Mouse (Mus musculus): ENCODE results near the gene Spata2l. TPM values are rescaled to one million over a fixed set of nuclear protein-coding genes. Genes with fewer than 3 reads are reported as not detected.

The Spata2l gene
- polyA plus RNA-seq, 1 experiment from 2014 or later, result 1.2 TPM

DNA sequence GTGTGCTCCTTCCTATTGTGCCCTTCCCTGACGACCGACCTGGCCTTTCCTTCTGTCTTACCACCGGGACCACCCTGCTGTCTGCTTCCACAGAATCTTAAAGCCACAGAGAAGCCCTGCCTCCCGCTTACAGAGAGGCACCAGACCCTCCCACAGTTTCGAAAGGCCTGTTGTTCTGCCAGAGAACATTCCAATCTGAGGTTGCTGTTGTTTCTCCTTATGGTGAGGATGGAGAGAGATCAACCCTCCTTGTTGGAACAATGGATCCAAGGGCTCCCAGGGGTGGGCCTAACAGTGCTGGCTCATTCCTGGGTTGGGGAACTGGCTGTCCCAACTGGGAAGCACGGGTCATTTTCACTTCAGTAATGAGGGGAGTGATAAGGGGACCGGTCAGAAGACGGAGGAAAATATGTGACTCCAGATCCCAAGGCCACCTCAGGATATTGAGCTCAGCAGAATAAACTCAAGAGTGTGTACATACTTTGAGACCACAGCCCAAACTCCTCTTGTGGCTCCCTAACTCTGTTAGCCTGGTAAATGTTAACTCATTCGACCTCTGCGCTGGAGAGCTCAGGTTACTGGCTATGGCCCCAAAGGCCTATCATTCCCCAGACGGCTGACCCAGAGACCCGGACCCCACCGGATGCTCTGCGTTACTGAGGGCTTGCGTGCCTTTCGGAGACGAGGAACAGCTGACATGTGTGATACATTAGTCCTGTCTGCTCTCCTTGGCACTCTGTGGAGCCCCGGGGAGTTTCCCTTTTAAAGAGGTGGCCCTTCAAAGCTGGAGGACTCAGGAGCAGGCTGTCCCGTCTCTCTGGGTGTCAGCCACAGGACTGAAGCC lies 50.2 kb downstream of the Spata2l start, which contains the start of gene Dpep1:
Gene Dpep1, plus strand, starts transcription at position 677 of the 844 bp plus-strand sequence.
- no peaks in the 10 kb centered on the region for H3K36me3 ChIP-seq (ENCODE audit: control insufficient read depth, insufficient read depth, low read length)
- H3K4me3 ChIP-seq (ENCODE audit: low read depth, low read length), result no peak within 1 kb of the TSS
- peak within 1 kb of the TSS; percentile 10; the same call in 1 of the 2 replicates for H3K4me2 ChIP-seq (ENCODE audit: low read depth, severe bottlenecking)
- peak within 1 kb of the TSS; percentile 77 for H3K27ac ChIP-seq (replicated peaks; ENCODE audit: low read depth, low read length)
- H3K9me3 ChIP-seq (ENCODE audit: control insufficient read depth, low read length), result no peaks in the 10 kb centered on the region
- 17% methylated on average over 19 of the region's 19 CpGs for WGBS
- peak; percentile 75 for DNase-seq (ENCODE audit: low spot score)
- peaks cover 24% of the 10 kb centered on the region for H3K4me1 ChIP-seq (ENCODE audit: control insufficient read depth, insufficient read depth, low read length)
- peak within 1 kb of the TSS; percentile 27; the same call in 1 of the 2 replicates for H3K9ac ChIP-seq (ENCODE audit: low read length)
- H3K27me3 ChIP-seq (ENCODE audit: control insufficient read depth, insufficient read depth, low read length), result no peaks in the 10 kb centered on the region
- ATAC-seq (ENCODE audit: insufficient number of reproducible peaks, low FRiP score, low TSS enrichment, low read depth), result peak; percentile 66; the same call in 1 of the 2 replicates

DNA sequence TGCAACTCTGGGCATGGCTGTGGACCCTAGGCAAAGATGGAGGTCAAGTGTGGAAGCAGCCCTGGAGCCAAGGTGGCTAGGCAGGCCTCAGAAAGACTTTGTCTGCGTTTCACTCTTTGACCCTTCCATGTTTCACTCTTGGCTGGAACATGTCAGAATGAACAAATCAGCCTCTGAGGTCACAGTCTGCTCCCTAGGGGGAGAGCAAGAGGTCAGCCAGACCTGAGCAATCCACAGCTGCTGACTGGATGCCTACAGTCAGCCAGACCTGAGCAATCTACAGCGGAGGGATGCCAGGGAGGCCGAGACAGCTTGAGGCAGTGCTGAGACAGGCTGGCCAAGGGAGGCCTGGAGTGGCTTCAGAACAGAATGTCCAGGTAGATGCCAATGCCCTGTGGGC lies 54.6 kb downstream of the Spata2l start:
- Histone ChIP-seq H3K4me3 (ENCODE audit: low read depth, low read length) (no peak overlapping the region), H3K27ac (replicated peaks; ENCODE audit: low read depth, low read length) (no peak overlapping the region), H3K9ac (ENCODE audit: low read length) (no peak overlapping the region), H3K36me3 (ENCODE audit: control insufficient read depth, insufficient read depth, low read length) (no peaks in the 10 kb centered on the region), H3K4me1 (ENCODE audit: control insufficient read depth, insufficient read depth, low read length) (peaks cover 14% of the 10 kb centered on the region), H3K9me3 (ENCODE audit: control insufficient read depth, low read length) (no peaks in the 10 kb centered on the region; the same call in 1 of the 2 replicates), H3K27me3 (ENCODE audit: control insufficient read depth, insufficient read depth, low read length) (no peaks in the 10 kb centered on the region), H3K4me2 (ENCODE audit: low read depth, severe bottlenecking) (no peak overlapping the region)
- WGBS, result 59% methylated on average over 3 of the region's 3 CpGs
- DNase-seq (ENCODE audit: low spot score) (peak; percentile 41), ATAC-seq (ENCODE audit: insufficient number of reproducible peaks, low FRiP score, low TSS enrichment, low read depth) (no peak)

Other genes starting within 250 kb of the Spata2l start
- gene Ankrd11, start 194.0 kb downstream of the Spata2l start, polyA plus RNA-seq (2014; fragmentation: Nextera tagmentation; extraction: Ambion mirVana), result 84.6 and 98.3 TPM in 2 replicates
- 45.0 and 45.4 TPM in 2 replicates for gene Spg7, start 173.3 kb downstream of the Spata2l start, polyA plus RNA-seq (2014; fragmentation: Nextera tagmentation; extraction: Ambion mirVana)
- gene Rpl13, start 133.9 kb downstream of the Spata2l start, polyA plus RNA-seq (2014; fragmentation: Nextera tagmentation; extraction: Ambion mirVana), result 1,566 and 1,655 TPM in 2 replicates
- gene Cpne7, start 118.9 kb downstream of the Spata2l start, polyA plus RNA-seq (2014; fragmentation: Nextera tagmentation; extraction: Ambion mirVana), result 0.57 and 0.82 TPM in 2 replicates
- 6.8 and 8.5 TPM in 2 replicates for gene Sult5a1, start 77.9 kb downstream of the Spata2l start, polyA plus RNA-seq (2014; fragmentation: Nextera tagmentation; extraction: Ambion mirVana)
- gene Dpep1, start 50.0 kb downstream of the Spata2l start, polyA plus RNA-seq (2014; fragmentation: Nextera tagmentation; extraction: Ambion mirVana), result 2.9 and 3.1 TPM in 2 replicates
- 94.4 and 95.1 TPM in 2 replicates for gene Chmp1a, start 23.5 kb downstream of the Spata2l start, polyA plus RNA-seq (2014; fragmentation: Nextera tagmentation; extraction: Ambion mirVana)
- gene Spata33, start 23.4 kb downstream of the Spata2l start, polyA plus RNA-seq (2014; fragmentation: Nextera tagmentation; extraction: Ambion mirVana), result 3.3 and 3.4 TPM in 2 replicates
- 34.2 and 36.5 TPM in 2 replicates for gene Cdk10, start 11.4 kb downstream of the Spata2l start, polyA plus RNA-seq (2014; fragmentation: Nextera tagmentation; extraction: Ambion mirVana)
- 18.8 and 22.2 TPM in 2 replicates for gene Zfp276, start 18.0 kb upstream of the Spata2l start, polyA plus RNA-seq (2014; fragmentation: Nextera tagmentation; extraction: Ambion mirVana)
- gene Vps9d1, start 18.1 kb upstream of the Spata2l start, polyA plus RNA-seq (2014; fragmentation: Nextera tagmentation; extraction: Ambion mirVana), result 24.0 and 25.6 TPM in 2 replicates
- gene Fanca, start 82.3 kb upstream of the Spata2l start, polyA plus RNA-seq (2014; fragmentation: Nextera tagmentation; extraction: Ambion mirVana), result 38.9 and 39.2 TPM in 2 replicates
- gene Spire2, start 96.5 kb upstream of the Spata2l start, polyA plus RNA-seq (2014; fragmentation: Nextera tagmentation; extraction: Ambion mirVana), result 0.95 and 1.9 TPM in 2 replicates
- 136 and 149 TPM in 2 replicates for gene Tcf25, start 137.5 kb upstream of the Spata2l start, polyA plus RNA-seq (2014; fragmentation: Nextera tagmentation; extraction: Ambion mirVana)
- gene Mc1r, start 170.9 kb upstream of the Spata2l start, polyA plus RNA-seq (2014; fragmentation: Nextera tagmentation; extraction: Ambion mirVana), result not detected in 2 replicates
- gene Tubb3, start 175.2 kb upstream of the Spata2l start, polyA plus RNA-seq (2014; fragmentation: Nextera tagmentation; extraction: Ambion mirVana), result 9.3 and 11.2 TPM in 2 replicates
- gene Def8, start 187.3 kb upstream of the Spata2l start, polyA plus RNA-seq (2014; fragmentation: Nextera tagmentation; extraction: Ambion mirVana), result 37.3 and 37.6 TPM in 2 replicates
- 36.5 and 41.1 TPM in 2 replicates for gene Afg3l1, start 241.7 kb upstream of the Spata2l start, polyA plus RNA-seq (2014; fragmentation: Nextera tagmentation; extraction: Ambion mirVana)

Measured in limb, embryonic 11.5 days (tissue).